Mouse (Mus musculus) MEL (cell line): ENCODE data around the gene Stkld1.

Source experiments
- CTCF ChIP-seq, 3 experiments: IDR thresholded peaks in 2 of 3; conservative IDR thresholded peaks in 1 of 3; 2 replicates each; pipeline ENCODE4 v1.5.1; 2011 to 2012; ENCODE audit warnings: low read length in 3 of 3, low read depth in 2 of 3, mild to moderate bottlenecking in 2 of 3, improper control_type of control experiment in 1 of 3, inconsistent platforms in 1 of 3, mixed read lengths in 1 of 3, moderate library complexity in 1 of 3; ENCODE audit not compliant: control insufficient read depth in 1 of 3, insufficient read depth in 1 of 3, poor library complexity in 1 of 3, severe bottlenecking in 1 of 3
- EP300 ChIP-seq, 2 experiments: IDR thresholded peaks; 2 replicates each; pipeline ENCODE4 v1.6.1; 2011; ENCODE audit warnings: improper control_type of control experiment in 2 of 2, low read length in 2 of 2, low read depth in 1 of 2, mild to moderate bottlenecking in 1 of 2
- GABPA ChIP-seq: IDR thresholded peaks from 2 replicates; pipeline ENCODE4 v1.6.1; 2012; ENCODE audit warnings: low read depth, mild to moderate bottlenecking, inconsistent platforms, low read length, improper control_type of control experiment, moderate library complexity
- RAD21 ChIP-seq: IDR thresholded peaks from 2 replicates; pipeline ENCODE4 v1.6.1; 2011; ENCODE audit warnings: mild to moderate bottlenecking, low read depth, low read length, improper control_type of control experiment
- SMC3 ChIP-seq: IDR thresholded peaks from 2 replicates; pipeline ENCODE4 v1.6.1; 2011; ENCODE audit warnings: low read depth, low read length, improper control_type of control experiment
- ZKSCAN1 ChIP-seq: IDR thresholded peaks from 2 replicates; pipeline ENCODE4 v1.6.1; 2012; ENCODE audit warnings: low read depth, mild to moderate bottlenecking, inconsistent platforms, low read length, improper control_type of control experiment, moderate library complexity
- ZNF384 ChIP-seq: IDR thresholded peaks from 2 replicates; pipeline ENCODE4 v1.6.1; 2012; ENCODE audit warnings: low read depth, mild to moderate bottlenecking, inconsistent platforms, low read length, improper control_type of control experiment

DNA sequence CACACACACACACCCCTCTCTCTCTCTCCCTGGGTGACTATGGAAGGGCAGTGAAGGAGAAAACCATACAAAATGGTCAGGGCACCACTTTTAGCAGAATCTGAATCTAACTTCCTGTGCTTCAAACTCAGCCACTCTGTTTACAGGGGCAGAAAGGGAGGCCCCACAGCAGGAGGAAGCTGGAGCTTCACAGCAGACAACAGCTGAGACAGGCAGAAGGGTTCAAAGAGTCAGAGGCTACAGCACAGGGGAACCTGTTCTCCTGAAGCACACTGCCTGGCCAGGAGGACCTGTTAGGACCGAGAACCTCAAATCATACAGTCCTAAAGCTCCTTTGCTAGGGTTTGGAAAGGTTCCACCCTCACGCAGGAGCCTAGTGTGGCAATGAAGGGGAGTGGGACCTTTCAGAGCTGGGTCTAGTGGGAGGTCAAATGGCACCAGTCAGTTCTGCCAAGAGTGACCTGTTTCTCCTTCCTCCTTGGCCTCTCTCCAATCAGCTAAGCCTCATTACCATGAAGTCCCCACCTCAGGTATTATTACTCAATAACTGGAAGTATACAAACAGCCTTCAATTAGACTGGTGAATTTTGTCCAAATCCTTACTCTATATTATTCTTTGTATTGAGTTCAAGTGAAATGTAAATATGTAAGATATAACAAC is 21.0 kb downstream of the Stkld1 start:
- TF ChIP-seq SMC3 (no peak), EP300 (IDR thresholded peaks at IDR 0.05; ENCODE audit: low read depth in 1 of 2, low read length in 2 of 2) (no peak), CTCF (IDR thresholded peaks at IDR 0.05 in 2 of 3, conservative IDR thresholded peaks at IDR 0.05 in 1 of 3; ENCODE audit: control insufficient read depth in 1 of 3, insufficient read depth in 1 of 3, low read depth in 2 of 3, low read length in 3 of 3, poor library complexity in 1 of 3, severe bottlenecking in 1 of 3) (no peak), RAD21 (no peak), GABPA (no peak), ZNF384 (no peak), ZKSCAN1 (no peak)
